Mouse (Mus musculus) megakaryocyte, embryonic 14.5 days (primary cell): Measurements from ENCODE around the gene Uhrf1bp1.
"Not testable (repeated sequence)": the region's sequence is repeated elsewhere in the genome, so short reads cannot be mapped to it uniquely, and the experiment has no call there.

Experiments used
- FLI1 ChIP-seq: IDR thresholded peaks from 2 replicates; pipeline ENCODE4 v1.6.1; 2012; ENCODE audit warnings: low read length, inconsistent platforms, mixed read lengths
- GATA1 ChIP-seq: IDR thresholded peaks from 3 replicates; pipeline ENCODE4 v1.6.1; 2012; ENCODE audit warnings: mixed read lengths, low read length, inconsistent platforms, borderline replicate concordance

GRCm38 (mm10) chr17:27837850-27838249 is 18.4 kb upstream of the Uhrf1bp1 start, which contains the start of gene Snrpc:
- not testable (repeated sequence) for TF ChIP-seq GATA1, FLI1
